9 mouse cellular contexts compared by ENCODE assay signal in genomic region chr10:93283258-93283657, GRCm38 (mm10). TPM values are rescaled to one million over a fixed set of nuclear protein-coding genes. Genes with fewer than 3 reads are reported as not detected.
DNase-seq lines count a peak whose midpoint lies in the region; ATAC-seq and TF ChIP-seq lines count a peak whose summit lies in the region.
"Had no signal": no experiment of that assay in that cellular context is flagged by ENCODE, and none has a peak within 500 bp of the region (broad histone marks: within the 10 kb centered on the region; RNA-seq: fewer than 3 reads in every experiment).

No protein-coding gene starts in this region.

- H3K4me3 ChIP-seq in hindbrain, postnatal 0 days (ENCODE audit: low read length): no peak overlapping the region
- H3K4me3 ChIP-seq in hindbrain, embryonic 12.5 days: no peak overlapping the region
- H3K4me3 ChIP-seq in spleen, adult 2 months (ENCODE audit: extremely low read depth, insufficient read depth, insufficient read length): no peak overlapping the region
- no peak overlapping the region for H3K4me3 ChIP-seq in hindbrain, embryonic 11.5 days (ENCODE audit: low read depth, low read length)
- H3K4me3 ChIP-seq: hindbrain, embryonic 15.5 days had no signal

- H3K27me3 ChIP-seq in hindbrain, postnatal 0 days (ENCODE audit: insufficient read depth, low read length): no peaks in the 10 kb centered on the region
- H3K27me3 ChIP-seq in hindbrain, embryonic 12.5 days: no peaks in the 10 kb centered on the region
- H3K27me3 ChIP-seq in spleen, adult 2 months (ENCODE audit: control insufficient read depth, insufficient read depth, low read length): no peaks in the 10 kb centered on the region
- H3K27me3 ChIP-seq in splenic B cell, adult 2 months (ENCODE audit: control insufficient read depth, insufficient read depth, low read length, poor library complexity, severe bottlenecking): no peaks in the 10 kb centered on the region
- no peaks in the 10 kb centered on the region for H3K27me3 ChIP-seq in hindbrain, embryonic 11.5 days (ENCODE audit: control insufficient read depth, insufficient read depth, low read length)
- H3K27me3 ChIP-seq: hindbrain, embryonic 15.5 days had no signal

- peak; percentile 27 for DNase-seq in hindbrain, postnatal 0 days (ENCODE audit: low spot score)
- no peak for DNase-seq in spleen, adult 2 months (ENCODE audit: low read depth in 1 of 2, low spot score in 2 of 2)
- no peak for DNase-seq in spleen, adult 18-20 months
- peak; percentile 47 for DNase-seq in NIH3T3 (ENCODE audit: low read depth)
- peak; percentile 51 for DNase-seq in splenic B cell, adult 2 months (ENCODE audit: low read depth, low spot score)
- DNase-seq in layer of hippocampus, adult 8-10 months (ENCODE audit: low spot score in 2 of 2): no peak
- DNase-seq in hindbrain, embryonic 11.5 days (ENCODE audit: low spot score): no peak

- ATAC-seq in hindbrain, postnatal 0 days: no peak
- ATAC-seq in hindbrain, embryonic 12.5 days (ENCODE audit: low FRiP score): no peak
- ATAC-seq in hindbrain, embryonic 11.5 days (ENCODE audit: low FRiP score): no peak

- TF ChIP-seq POLR2A in spleen, adult 2 months (IDR thresholded peaks at IDR 0.05; ENCODE audit: low read depth, low read length): no peak

- 0 out of 2 replicates have a peak, but pooled peaks cover 2% of the 10 kb centered on the region for H3K4me1 ChIP-seq in hindbrain, postnatal 0 days (ENCODE audit: insufficient read depth, low read length)
- peaks cover 4% of the 10 kb centered on the region; the same call in 1 of the 2 replicates for H3K4me1 ChIP-seq in hindbrain, embryonic 12.5 days
- H3K4me1 ChIP-seq in spleen, adult 2 months (ENCODE audit: control insufficient read depth, insufficient read depth, insufficient read length): no peaks in the 10 kb centered on the region
- no peaks in the 10 kb centered on the region; the same call in 1 of the 2 replicates for H3K4me1 ChIP-seq in hindbrain, embryonic 11.5 days (replicated peaks; ENCODE audit: control insufficient read depth, insufficient read depth, low read length)

- H3K27ac ChIP-seq in hindbrain, postnatal 0 days: no peak overlapping the region
- H3K27ac ChIP-seq in hindbrain, embryonic 12.5 days: no peak overlapping the region
- H3K27ac ChIP-seq in spleen, adult 2 months (ENCODE audit: insufficient read depth, low read length): no peak overlapping the region
- no peak overlapping the region for H3K27ac ChIP-seq in hindbrain, embryonic 11.5 days (ENCODE audit: low read depth, low read length)

- peak; percentile 62 for TF ChIP-seq CTCF in hindbrain, postnatal 0 days (IDR thresholded peaks at IDR 0.05; ENCODE audit: low read depth)
- TF ChIP-seq CTCF in spleen, adult 2 months (IDR thresholded peaks at IDR 0.05; ENCODE audit: extremely low read depth, insufficient read depth, insufficient read length, insufficient replicate concordance): peak; percentile 7; the same call in 1 of the 2 replicates

- H3K9ac ChIP-seq in hindbrain, postnatal 0 days (replicated peaks; ENCODE audit: low read length): no peak overlapping the region
- H3K9ac ChIP-seq in hindbrain, embryonic 12.5 days: no peak overlapping the region
- no peak overlapping the region for H3K9ac ChIP-seq in hindbrain, embryonic 11.5 days (ENCODE audit: low read depth, low read length)
- H3K9ac ChIP-seq: hindbrain, embryonic 15.5 days had no signal

- H3K9me3 ChIP-seq in hindbrain, postnatal 0 days (ENCODE audit: low read length): no peaks in the 10 kb centered on the region
- no peaks in the 10 kb centered on the region for H3K9me3 ChIP-seq in hindbrain, embryonic 12.5 days (replicated peaks)
- H3K9me3 ChIP-seq in hindbrain, embryonic 11.5 days (ENCODE audit: control insufficient read depth, low read length): no peaks in the 10 kb centered on the region
- H3K9me3 ChIP-seq: hindbrain, embryonic 15.5 days had no signal

- 72% methylated on average over 4 of the region's 4 CpGs for WGBS in hindbrain, postnatal 0 days
- 78% methylated on average over 4 of the region's 4 CpGs for WGBS in hindbrain, embryonic 12.5 days
- WGBS in spleen, adult 2 months: 74% methylated on average over 4 of the region's 4 CpGs
- WGBS in hindbrain, embryonic 11.5 days: 76% methylated on average over 4 of the region's 4 CpGs

- H3K4me2 ChIP-seq in hindbrain, postnatal 0 days (ENCODE audit: low read depth, low read length): no peak overlapping the region
- no peak overlapping the region for H3K4me2 ChIP-seq in hindbrain, embryonic 12.5 days (replicated peaks)
- H3K4me2 ChIP-seq in hindbrain, embryonic 11.5 days (replicated peaks; ENCODE audit: low read depth, low read length): no peak overlapping the region
- H3K4me2 ChIP-seq: hindbrain, embryonic 15.5 days had no signal

- no peaks in the 10 kb centered on the region for H3K36me3 ChIP-seq in hindbrain, postnatal 0 days (ENCODE audit: insufficient read depth, low read length)
- no peaks in the 10 kb centered on the region for H3K36me3 ChIP-seq in hindbrain, embryonic 12.5 days
- peaks cover 17% of the 10 kb centered on the region for H3K36me3 ChIP-seq in spleen, adult 2 months (ENCODE audit: control insufficient read depth, insufficient read depth, low read length)
- H3K36me3 ChIP-seq in splenic B cell, adult 2 months (ENCODE audit: control insufficient read depth, insufficient read depth, low read length, poor library complexity, severe bottlenecking): peaks cover 8% of the 10 kb centered on the region
- H3K36me3 ChIP-seq in hindbrain, embryonic 11.5 days (ENCODE audit: control insufficient read depth, insufficient read depth, low read length): no peaks in the 10 kb centered on the region
- H3K36me3 ChIP-seq: hindbrain, embryonic 15.5 days had no signal

RNA-seq across cellular contexts. Expression of gene Elk3, which starts 27.7 kb away (rescaled TPM):
- total RNA-seq in hindbrain, postnatal 0 days (2014; rRNA removed): 7.6 and 9.5 TPM in 2 replicates
- 6.2 and 7.1 TPM in 2 replicates for polyA plus RNA-seq in hindbrain, postnatal 0 days (2015; fragmentation: Nextera tagmentation; extraction: Ambion mirVana)
- polyA plus RNA-seq in hindbrain, embryonic 12.5 days (2016; fragmentation: Nextera tagmentation; extraction: Ambion mirVana): 20.9 and 23.6 TPM in 2 replicates
- 37.4 and 48.6 TPM in 2 replicates for polyA plus RNA-seq in spleen, adult 2 months (2012; rRNA removed)
- total RNA-seq in layer of hippocampus, adult 8-10 months (2022): 10 to 100 TPM in 2 of 4 experiments, 1 to 10 TPM in 2; 7.5 to 18.4 (median 12.0) TPM
- polyA plus RNA-seq in hindbrain, embryonic 11.5 days (2014; fragmentation: Nextera tagmentation; extraction: Ambion mirVana): 16.0 and 22.8 TPM in 2 replicates

Comparison
In these comparisons a context has a peak if more than half of its experiments do, and no peak if none do; other contexts are left out.
1. DNase-seq: peak in hindbrain, postnatal 0 days (single experiment), NIH3T3 (single experiment) and splenic B cell, adult 2 months (single experiment); none in spleen, adult 2 months (0 of 2), spleen, adult 18-20 months (0 of 2), layer of hippocampus, adult 8-10 months (0 of 2) and hindbrain, embryonic 11.5 days (single experiment).